Mouse (Mus musculus) small intestine, adult 2 months (tissue): ENCODE measurements around the gene 1700016D06Rik.

Experiments
- CTCF ChIP-seq: fragments of 200-500 bp; IDR thresholded peaks from 2 replicates; pipeline ENCODE4 v1.5.1; 2012; ENCODE audit warnings: low read depth, mild to moderate bottlenecking, control low read depth, inconsistent platforms, low read length, moderate library complexity, mixed read lengths; ENCODE audit not compliant: insufficient replicate concordance, insufficient read length; ENCODE audit errors: extremely low read depth
- POLR2A ChIP-seq: fragments of 200-500 bp; IDR thresholded peaks from 2 replicates; pipeline ENCODE4 v1.6.1; 2012; ENCODE audit warnings: low read depth, mild to moderate bottlenecking, control low read depth, inconsistent platforms, low read length, moderate library complexity

GRCm38 (mm10) chr8:11628506-11629132 is 72.2 kb downstream of the 1700016D06Rik start:
- TF ChIP-seq POLR2A (no peak), CTCF (no peak)
